Mouse (Mus musculus) small intestine, adult 2 months (tissue): ENCODE data around the gene Bdh1. TPM values are rescaled to one million over a fixed set of nuclear protein-coding genes. Genes with fewer than 3 reads are reported as not detected.

Source experiments
- H3K27ac ChIP-seq: fragments of 200-500 bp; 2 replicates; pipeline ENCODE4 v1.5.1; 2012; ENCODE audit warnings: low read depth, low read length, control low read depth, inconsistent platforms; ENCODE audit not compliant: insufficient read depth
- H3K27me3 ChIP-seq: fragments of 200-500 bp; 2 replicates; pipeline ENCODE4 v1.6.1; 2012; ENCODE audit warnings: mild to moderate bottlenecking, moderate library complexity, low read length, inconsistent platforms; ENCODE audit not compliant: control insufficient read depth, insufficient read depth
- H3K36me3 ChIP-seq: fragments of 200-500 bp; 2 replicates; pipeline ENCODE4 v1.6.1; 2012; ENCODE audit warnings: mild to moderate bottlenecking, low read length, control low read depth, inconsistent platforms; ENCODE audit not compliant: control insufficient read depth, insufficient read depth
- H3K4me1 ChIP-seq: fragments of 200-500 bp; 2 replicates; pipeline ENCODE4 v1.6.1; 2012; ENCODE audit warnings: low read length, inconsistent platforms, mixed read lengths; ENCODE audit not compliant: control insufficient read depth, insufficient read depth, insufficient read length
- H3K4me3 ChIP-seq: fragments of 200-500 bp; 2 replicates; pipeline ENCODE4 v1.5.1; 2012; ENCODE audit warnings: low read depth, mild to moderate bottlenecking, control low read depth, inconsistent platforms, low read length, moderate library complexity
- CTCF ChIP-seq: fragments of 200-500 bp; IDR thresholded peaks from 2 replicates; pipeline ENCODE4 v1.5.1; 2012; ENCODE audit warnings: low read depth, mild to moderate bottlenecking, control low read depth, inconsistent platforms, low read length, moderate library complexity, mixed read lengths; ENCODE audit not compliant: insufficient replicate concordance, insufficient read length; ENCODE audit errors: extremely low read depth
- POLR2A ChIP-seq: fragments of 200-500 bp; IDR thresholded peaks from 2 replicates; pipeline ENCODE4 v1.6.1; 2012; ENCODE audit warnings: low read depth, mild to moderate bottlenecking, control low read depth, inconsistent platforms, low read length, moderate library complexity
- WGBS: fragments of 180-500 bp; shearing (Covaris S2); methylation state at CpG from one replicate; pipeline ENCODE4 v1.1.7; 2018; 5-methylcytosine and 5-hydroxymethylcytosine counted together
- polyA plus RNA-seq: library from polyadenylated mRNA; depleted of rRNA; stranded (reverse); fragments of >200 nt; gene quantifications from 2 replicates; pipeline ENCODE4 v1.2.3, GENCODE M21; 2012

The Bdh1 gene
- polyA plus RNA-seq, 1 experiment = 83.3 TPM

DNA sequence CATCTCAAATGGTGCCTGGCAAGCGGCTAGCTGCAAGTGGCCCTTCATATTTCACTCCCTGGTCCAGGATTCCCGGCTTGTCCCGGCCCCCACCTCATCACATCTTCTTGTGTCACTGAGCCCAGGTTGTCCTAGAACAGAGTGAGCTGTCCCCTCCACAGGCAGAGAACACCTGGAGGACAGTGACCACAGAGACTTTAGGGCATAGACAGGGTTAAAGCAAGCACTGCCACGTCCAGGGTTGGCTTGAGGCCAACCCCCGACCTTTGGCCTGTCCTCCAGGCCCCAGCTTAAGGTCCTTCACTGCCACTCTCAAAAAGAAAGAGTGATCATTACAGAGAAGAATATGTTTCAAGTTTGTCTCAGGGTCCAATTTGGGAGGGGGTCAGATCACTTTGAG lies 2.6 kb upstream of the Bdh1 start:
- TF ChIP-seq POLR2A (no peak), CTCF (no peak)
- H3K27me3 ChIP-seq = no peaks in the 10 kb centered on the region
- WGBS = 63% methylated on average over 5 of the region's 5 CpGs
- H3K27ac ChIP-seq = no peak overlapping the region
- peaks cover 2% of the 10 kb centered on the region; the same call in 1 of the 2 replicates for H3K4me1 ChIP-seq
- no peaks in the 10 kb centered on the region for H3K36me3 ChIP-seq
- no peak overlapping the region for H3K4me3 ChIP-seq

DNA sequence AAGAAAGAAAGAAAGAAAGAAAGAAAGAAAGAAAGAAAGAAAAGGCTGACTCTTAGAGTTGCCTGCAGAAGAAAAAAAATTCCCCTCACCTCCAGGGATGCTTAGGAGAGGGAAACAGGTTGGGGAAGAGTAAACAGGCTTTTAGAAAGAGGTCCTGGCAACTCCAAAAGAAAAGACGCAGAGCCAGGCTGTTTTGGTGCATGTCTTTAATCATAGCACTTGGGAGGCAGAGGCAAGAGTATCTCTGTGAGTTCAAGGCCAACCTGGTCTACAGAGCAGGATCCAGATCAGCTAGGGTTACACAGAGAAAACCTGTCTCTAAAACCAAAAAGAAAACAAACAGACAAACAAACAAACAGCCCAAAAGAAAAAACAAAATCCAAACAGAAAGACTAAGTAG lies 642 bp downstream of the Bdh1 start:
- Histone ChIP-seq H3K4me3 (no peak overlapping the region), H3K27me3 (no peaks in the 10 kb centered on the region), H3K27ac (no peak overlapping the region), H3K36me3 (no peaks in the 10 kb centered on the region), H3K4me1 (peaks cover 2% of the 10 kb centered on the region; the same call in 1 of the 2 replicates)
- TF ChIP-seq POLR2A = no peak
- no peak for TF ChIP-seq CTCF
- WGBS = 66% methylated on average over 1 of the region's 1 CpGs

DNA sequence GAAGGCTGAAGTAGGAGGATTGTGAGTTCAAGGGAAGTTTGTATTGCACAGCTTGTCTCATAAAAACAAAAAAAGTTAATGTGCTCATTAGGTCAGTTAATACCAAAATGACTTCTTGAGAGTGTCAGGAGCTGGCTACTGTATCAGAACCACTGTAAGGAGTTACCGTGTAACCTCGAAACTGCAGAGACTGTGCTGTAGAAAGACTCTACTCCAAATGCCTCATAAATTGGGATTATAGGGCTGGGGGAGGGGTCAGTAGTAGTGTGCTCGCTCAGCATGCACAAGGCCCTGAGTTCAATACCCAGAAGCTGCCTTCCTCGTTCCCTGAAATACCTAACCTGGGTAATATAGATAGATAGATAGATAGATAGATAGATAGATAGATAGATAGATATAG lies 1.3 kb downstream of the Bdh1 start:
- 87% methylated on average over 4 of the region's 4 CpGs for WGBS
- Histone ChIP-seq H3K4me3 (no peak overlapping the region), H3K36me3 (no peaks in the 10 kb centered on the region)

DNA sequence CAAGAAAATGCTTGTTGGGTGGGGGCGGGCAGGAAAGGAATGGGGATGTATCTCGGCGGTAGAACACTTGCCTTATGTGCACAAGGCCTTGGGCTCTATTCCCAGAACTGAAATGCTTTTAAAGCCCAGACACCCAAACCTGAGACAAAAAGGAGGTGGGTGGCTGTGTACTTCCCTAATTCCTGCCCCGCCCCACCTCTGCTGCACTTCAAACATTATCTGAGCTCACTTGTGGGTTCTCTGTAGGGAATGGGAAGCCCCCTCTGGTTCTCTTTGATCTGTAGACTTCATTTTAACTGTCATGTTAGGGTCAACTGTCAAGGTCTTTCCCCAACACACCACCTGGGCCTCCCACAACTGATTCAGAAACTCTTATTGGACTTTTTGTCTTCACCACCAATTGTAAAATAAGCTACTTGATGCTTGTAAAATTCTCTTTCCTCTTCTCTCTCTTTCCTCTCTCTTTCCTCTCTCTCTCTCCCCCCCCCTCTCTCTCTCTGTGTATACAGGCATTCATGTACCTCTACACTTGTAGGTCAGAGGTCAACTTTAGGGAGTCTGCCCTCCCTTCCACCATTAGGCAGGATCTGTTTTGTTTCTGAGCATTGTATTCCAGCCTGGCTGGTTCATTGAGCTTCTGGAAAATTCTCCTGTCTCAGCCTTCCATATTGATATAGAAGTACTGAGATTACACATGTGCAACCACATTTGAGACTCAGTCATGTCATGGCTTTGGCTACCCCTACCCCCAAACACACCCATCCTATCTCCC lies 2.5 kb downstream of the Bdh1 start:
- WGBS = 42% methylated on average over 4 of the region's 4 CpGs
- Histone ChIP-seq H3K27me3 (no peaks in the 10 kb centered on the region), H3K4me3 (no peak overlapping the region), H3K36me3 (no peaks in the 10 kb centered on the region), H3K4me1 (no peaks in the 10 kb centered on the region; the same call in none of the 2 replicates), H3K27ac (no peak overlapping the region)
- no peak for TF ChIP-seq CTCF
- no peak for TF ChIP-seq POLR2A

More for the DNA sequence above, 1.3 kb downstream of the Bdh1 start:
- Histone ChIP-seq H3K27me3 (no peaks in the 10 kb centered on the region), H3K27ac (no peak overlapping the region), H3K4me1 (peaks cover 2% of the 10 kb centered on the region; the same call in 1 of the 2 replicates)
- TF ChIP-seq POLR2A = no peak
- TF ChIP-seq CTCF = no peak

DNA sequence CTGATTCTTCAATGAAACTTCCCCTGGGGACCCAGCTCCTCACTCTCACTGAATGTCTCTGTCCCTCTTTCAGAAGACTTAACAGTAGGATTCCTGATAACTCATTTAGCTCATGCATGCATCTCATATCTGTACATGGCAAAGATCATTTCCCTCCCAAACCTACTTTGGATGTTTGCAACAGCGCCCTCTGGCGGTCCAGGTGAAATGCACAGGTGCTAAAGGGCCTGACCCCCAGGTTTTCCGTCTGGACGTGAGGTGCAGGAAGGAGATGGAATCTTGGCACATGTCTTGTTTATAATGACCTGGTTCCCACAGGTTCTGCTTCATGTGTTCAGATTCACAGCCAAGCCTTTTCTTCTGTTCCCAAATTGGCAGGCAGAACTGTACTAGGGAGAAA lies 3.4 kb downstream of the Bdh1 start:
- Histone ChIP-seq H3K36me3 (no peaks in the 10 kb centered on the region), H3K27me3 (no peaks in the 10 kb centered on the region), H3K4me1 (peaks cover 3% of the 10 kb centered on the region), H3K4me3 (no peak overlapping the region), H3K27ac (no peak overlapping the region)
- 1% methylated on average over 4 of the region's 4 CpGs for WGBS
- TF ChIP-seq CTCF = peak; percentile 80; the same call in 1 of the 2 replicates
- TF ChIP-seq POLR2A = no peak

DNA sequence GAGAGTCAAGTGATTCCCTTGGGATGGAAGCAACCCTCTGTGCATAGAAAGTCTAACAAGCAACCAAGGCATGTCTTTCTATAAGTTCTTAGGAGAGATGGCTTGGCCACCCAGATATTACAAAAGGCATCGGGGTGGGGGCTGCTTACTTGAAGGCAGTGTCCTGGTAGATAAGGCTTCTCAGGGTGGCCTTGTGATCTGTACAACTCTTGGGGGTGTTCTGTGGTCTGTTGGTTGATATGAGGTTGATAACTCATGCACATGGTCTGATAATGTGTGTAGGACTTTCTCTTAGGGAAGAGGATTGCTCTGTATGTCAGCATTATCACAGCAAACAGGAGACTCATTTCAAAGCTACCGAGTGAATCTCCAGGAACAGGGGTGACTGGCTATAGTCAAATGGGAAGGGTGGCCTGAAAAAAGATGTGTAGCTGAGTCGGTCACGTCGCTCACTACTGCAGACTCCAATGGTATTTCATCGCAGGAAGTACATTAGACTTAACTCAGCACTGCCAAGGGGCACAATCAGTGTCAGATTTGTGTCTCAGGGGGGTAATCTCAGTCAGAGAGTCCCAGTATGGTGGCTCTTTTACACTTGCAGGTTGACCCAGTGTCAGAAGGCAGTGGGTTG lies 4.5 kb downstream of the Bdh1 start:
- Histone ChIP-seq H3K27ac (no peak overlapping the region), H3K36me3 (no peaks in the 10 kb centered on the region), H3K27me3 (no peaks in the 10 kb centered on the region), H3K4me3 (no peak overlapping the region), H3K4me1 (peaks cover 3% of the 10 kb centered on the region)
- TF ChIP-seq POLR2A = no peak
- no peak for TF ChIP-seq CTCF
- WGBS = 89% methylated on average over 6 of the region's 6 CpGs

DNA sequence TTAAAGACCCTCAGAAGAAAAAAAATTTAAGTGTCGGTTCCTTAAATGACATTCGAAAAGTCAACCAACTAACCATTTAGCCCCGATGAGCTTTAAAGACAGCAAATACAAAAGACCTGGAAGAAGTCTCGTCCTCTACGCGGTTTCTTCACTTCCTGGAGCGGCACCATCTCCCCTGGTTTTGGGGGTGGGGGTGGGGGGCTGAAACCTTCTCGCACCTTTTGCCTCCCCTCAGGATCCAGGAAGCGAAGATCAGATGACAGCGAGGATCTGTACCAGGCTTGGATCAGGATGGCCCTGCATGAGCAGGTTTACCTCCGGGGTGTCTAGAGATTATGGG lies 6.2 kb downstream of the Bdh1 start:
- no peaks in the 10 kb centered on the region for H3K36me3 ChIP-seq
- 2% methylated on average over 11 of the region's 11 CpGs for WGBS
- H3K4me3 ChIP-seq = peak overlapping the region; percentile 95
- H3K27ac ChIP-seq = peak overlapping the region; percentile 70
- TF ChIP-seq CTCF = no peak
- TF ChIP-seq POLR2A = peak; percentile 58
- peaks cover 3% of the 10 kb centered on the region for H3K4me1 ChIP-seq
- H3K27me3 ChIP-seq = no peaks in the 10 kb centered on the region
